Mouse (Mus musculus) MEL (cell line): ENCODE measurements around the gene Kif3a. TPM values are rescaled to one million over a fixed set of nuclear protein-coding genes. Genes with fewer than 3 reads are reported as not detected.

Source experiments
- DNase-seq: peaks from one replicate; pipeline ENCODE4 v3.0.0; 2011; ENCODE audit warnings: low read depth, low spot score
- H3K27ac ChIP-seq: 2 replicates; pipeline ENCODE4 v1.5.1; 2012; ENCODE audit warnings: low read depth, mild to moderate bottlenecking, control low read depth, low read length, moderate library complexity; ENCODE audit not compliant: control insufficient read depth
- H3K27me3 ChIP-seq, 2 experiments: fragments of 150-350 bp in 1 of 2; sonication (generic) in 1 of 2; 2 replicates each; pipeline ENCODE4 v1.6.1; 2012; ENCODE audit warnings: low read length in 2 of 2, mild to moderate bottlenecking in 2 of 2, improper control_type of control experiment in 1 of 2, moderate library complexity in 1 of 2; ENCODE audit not compliant: insufficient read depth in 2 of 2, control insufficient read depth in 1 of 2
- H3K36me3 ChIP-seq, 2 experiments: 2 replicates each; pipeline ENCODE4 v1.6.1; 2012 to 2014; ENCODE audit warnings: low read length in 2 of 2, improper control_type of control experiment in 1 of 2, inconsistent platforms in 1 of 2, mild to moderate bottlenecking in 1 of 2; ENCODE audit not compliant: insufficient read depth in 2 of 2, control insufficient read depth in 1 of 2
- H3K4me1 ChIP-seq, 2 experiments: fragments of 150-350 bp in 1 of 2; sonication (generic) in 1 of 2; 2 replicates each; pipeline ENCODE4 v1.6.1; 2012; ENCODE audit warnings: low read length in 2 of 2, improper control_type of control experiment in 1 of 2, mild to moderate bottlenecking in 1 of 2; ENCODE audit not compliant: insufficient read depth in 2 of 2, control insufficient read depth in 1 of 2
- H3K4me3 ChIP-seq, 2 experiments: fragments of 150-350 bp in 1 of 2; sonication (generic) in 1 of 2; 2 replicates each; pipeline ENCODE4 v1.5.1; 2012; ENCODE audit warnings: low read depth in 2 of 2, low read length in 2 of 2, mild to moderate bottlenecking in 2 of 2, moderate library complexity in 2 of 2, control low read depth in 1 of 2, improper control_type of control experiment in 1 of 2; ENCODE audit not compliant: control insufficient read depth in 1 of 2, insufficient read depth in 1 of 2
- H3K79me2 ChIP-seq: 2 replicates; pipeline ENCODE4 v1.6.1; 2012; ENCODE audit warnings: mild to moderate bottlenecking, low read length, moderate library complexity; ENCODE audit not compliant: control insufficient read depth, poor library complexity, insufficient read depth
- H3K9ac ChIP-seq: 2 replicates; pipeline ENCODE4 v1.6.1; 2012; ENCODE audit warnings: low read depth, mild to moderate bottlenecking, control low read depth, low read length, moderate library complexity; ENCODE audit not compliant: control insufficient read depth, poor library complexity, severe bottlenecking
- H3K9me3 ChIP-seq: fragments of 150-350 bp; sonication (generic); replicated peaks from 2 replicates; pipeline ENCODE4 v1.6.1; 2012; ENCODE audit warnings: mild to moderate bottlenecking, low read length, improper control_type of control experiment, moderate library complexity; ENCODE audit not compliant: insufficient read depth
- BHLHE40 ChIP-seq: IDR thresholded peaks from 2 replicates; pipeline ENCODE4 v1.6.1; 2012; ENCODE audit warnings: low read depth, mild to moderate bottlenecking, inconsistent platforms, low read length, improper control_type of control experiment, borderline replicate concordance
- CTCF ChIP-seq, 3 experiments: IDR thresholded peaks in 2 of 3; conservative IDR thresholded peaks in 1 of 3; 2 replicates each; pipeline ENCODE4 v1.5.1; 2011 to 2012; ENCODE audit warnings: low read length in 3 of 3, low read depth in 2 of 3, mild to moderate bottlenecking in 2 of 3, improper control_type of control experiment in 1 of 3, inconsistent platforms in 1 of 3, mixed read lengths in 1 of 3, moderate library complexity in 1 of 3; ENCODE audit not compliant: control insufficient read depth in 1 of 3, insufficient read depth in 1 of 3, poor library complexity in 1 of 3, severe bottlenecking in 1 of 3
- EP300 ChIP-seq, 2 experiments: IDR thresholded peaks; 2 replicates each; pipeline ENCODE4 v1.6.1; 2011; ENCODE audit warnings: improper control_type of control experiment in 2 of 2, low read length in 2 of 2, low read depth in 1 of 2, mild to moderate bottlenecking in 1 of 2
- ETS1 ChIP-seq: IDR thresholded peaks from 2 replicates; pipeline ENCODE4 v1.6.1; 2012; ENCODE audit warnings: low read depth, mild to moderate bottlenecking, inconsistent platforms, low read length, improper control_type of control experiment, moderate library complexity
- GATA1 ChIP-seq: IDR thresholded peaks from 2 replicates; pipeline ENCODE4 v1.6.1; 2011; ENCODE audit warnings: low read depth, low read length, improper control_type of control experiment
- MAFK ChIP-seq: IDR thresholded peaks from 2 replicates; pipeline ENCODE4 v1.6.1; 2011; ENCODE audit warnings: low read depth, mild to moderate bottlenecking, low read length, improper control_type of control experiment, borderline replicate concordance
- MAX ChIP-seq: IDR thresholded peaks from 2 replicates; pipeline ENCODE4 v1.6.1; 2011; ENCODE audit warnings: low read length, improper control_type of control experiment
- MEF2A ChIP-seq: IDR thresholded peaks from 2 replicates; pipeline ENCODE4 v1.6.1; 2014; ENCODE audit warnings: low read depth, mild to moderate bottlenecking, inconsistent platforms, low read length, improper control_type of control experiment; ENCODE audit not compliant: poor library complexity, insufficient replicate concordance, severe bottlenecking; ENCODE audit errors: extremely low read depth
- MXI1 ChIP-seq: IDR thresholded peaks from 2 replicates; pipeline ENCODE4 v1.6.1; 2011; ENCODE audit warnings: mild to moderate bottlenecking, low read depth, low read length, improper control_type of control experiment
- MYB ChIP-seq: IDR thresholded peaks from 2 replicates; pipeline ENCODE4 v1.6.1; 2011; ENCODE audit warnings: mild to moderate bottlenecking, low read depth, low read length, improper control_type of control experiment
- MYC ChIP-seq: IDR thresholded peaks from 2 replicates; pipeline ENCODE4 v1.6.1; 2011; ENCODE audit warnings: low read depth, mild to moderate bottlenecking, low read length, improper control_type of control experiment, moderate library complexity
- NRF1 ChIP-seq: IDR thresholded peaks from 2 replicates; pipeline ENCODE4 v1.6.1; 2014; ENCODE audit warnings: low read depth, mild to moderate bottlenecking, inconsistent platforms, low read length, improper control_type of control experiment, moderate library complexity; ENCODE audit not compliant: poor library complexity, insufficient read depth, severe bottlenecking
- POLR2AphosphoS5 ChIP-seq: IDR thresholded peaks from 2 replicates; pipeline ENCODE4 v1.6.1; 2012; ENCODE audit warnings: low read depth, borderline replicate concordance, mild to moderate bottlenecking, inconsistent platforms, low read length, moderate library complexity, mixed read lengths
- RAD21 ChIP-seq: IDR thresholded peaks from 2 replicates; pipeline ENCODE4 v1.6.1; 2011; ENCODE audit warnings: mild to moderate bottlenecking, low read depth, low read length, improper control_type of control experiment
- RCOR1 ChIP-seq: IDR thresholded peaks from 2 replicates; pipeline ENCODE4 v1.6.1; 2012; ENCODE audit warnings: low read depth, mild to moderate bottlenecking, inconsistent platforms, low read length, improper control_type of control experiment
- SIN3A ChIP-seq: IDR thresholded peaks from 2 replicates; pipeline ENCODE4 v1.6.1; 2012; ENCODE audit warnings: low read length, improper control_type of control experiment, inconsistent platforms
- SMC3 ChIP-seq: IDR thresholded peaks from 2 replicates; pipeline ENCODE4 v1.6.1; 2011; ENCODE audit warnings: low read depth, low read length, improper control_type of control experiment
- TBP ChIP-seq: IDR thresholded peaks from 2 replicates; pipeline ENCODE4 v1.8.0; 2011; ENCODE audit warnings: low read depth, low read length, improper control_type of control experiment
- TCF12 ChIP-seq: IDR thresholded peaks from 2 replicates; pipeline ENCODE4 v1.6.1; 2014; ENCODE audit warnings: low read depth, mild to moderate bottlenecking, inconsistent platforms, low read length, improper control_type of control experiment, moderate library complexity
- ZC3H11A ChIP-seq: IDR thresholded peaks from 2 replicates; pipeline ENCODE4 v1.6.1; 2012; ENCODE audit warnings: low read depth, mild to moderate bottlenecking, inconsistent platforms, low read length, improper control_type of control experiment
- ZKSCAN1 ChIP-seq: IDR thresholded peaks from 2 replicates; pipeline ENCODE4 v1.6.1; 2012; ENCODE audit warnings: low read depth, mild to moderate bottlenecking, inconsistent platforms, low read length, improper control_type of control experiment, moderate library complexity
- ZMIZ1 ChIP-seq: IDR thresholded peaks from 2 replicates; pipeline ENCODE4 v1.6.1; 2012; ENCODE audit warnings: low read depth, mild to moderate bottlenecking, inconsistent platforms, low read length, improper control_type of control experiment, moderate library complexity
- ZNF384 ChIP-seq: IDR thresholded peaks from 2 replicates; pipeline ENCODE4 v1.6.1; 2012; ENCODE audit warnings: low read depth, mild to moderate bottlenecking, inconsistent platforms, low read length, improper control_type of control experiment
- polyA plus RNA-seq, 2 experiments: library from polyadenylated mRNA; stranded (reverse) in 1 of 2; unstranded in 1 of 2; fragments of >175 nt in 1 of 2; fragments of >200 nt in 1 of 2; gene quantifications; 2 replicates each; pipeline versions ENCODE4 v1.2.1 to v1.2.4; 2012; ENCODE audit warnings: low replicate concordance in 2 of 2, low read depth in 1 of 2; ENCODE audit not compliant: insufficient read length in 2 of 2, insufficient read depth in 1 of 2, missing spikeins in 1 of 2
- total RNA-seq: library from RNA; depleted of rRNA; stranded (reverse); fragments of 300-350 nt; gene quantifications from 2 replicates; pipeline ENCODE4 v1.2.3, GENCODE M21; 2012

The Kif3a gene
- total and polyA plus RNA-seq, 3 experiments, result 13.6 to 88.3 (median 17.1) TPM

DNA sequence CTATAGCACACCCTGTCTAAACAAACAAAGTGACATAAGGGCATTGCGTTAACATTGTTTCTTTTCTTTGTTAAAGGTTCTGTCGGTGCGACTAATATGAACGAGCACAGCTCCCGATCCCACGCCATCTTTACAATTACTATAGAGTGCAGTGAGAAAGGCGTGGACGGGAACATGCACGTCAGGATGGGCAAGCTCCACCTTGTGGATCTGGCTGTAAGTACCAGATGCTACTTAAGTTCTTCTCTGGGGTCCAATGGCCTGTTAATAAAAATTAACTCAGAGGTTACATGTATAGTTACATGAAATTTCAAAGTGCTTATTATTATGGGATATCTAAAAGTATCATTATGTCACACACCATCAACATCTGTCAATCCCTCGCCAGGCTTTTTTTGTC lies 16.0 kb downstream of the Kif3a start:
- H3K9ac ChIP-seq, result no peak overlapping the region
- peak; percentile 36 for DNase-seq
- peaks cover 0 to 3% of the 10 kb centered on the region in 2 experiments; a peak in 2 of 4 replicates for H3K36me3 ChIP-seq
- no peak overlapping the region for H3K4me3 ChIP-seq
- TF ChIP-seq TCF12 (no peak), RAD21 (peak; percentile 31), SMC3 (peak; percentile 79), ZMIZ1 (no peak), CTCF (IDR thresholded peaks at IDR 0.05 in 2 of 3, conservative IDR thresholded peaks at IDR 0.05 in 1 of 3; ENCODE audit: control insufficient read depth in 1 of 3, insufficient read depth in 1 of 3, low read depth in 2 of 3, low read length in 3 of 3, poor library complexity in 1 of 3, severe bottlenecking in 1 of 3) (peak; percentile 12 to 60 (median 47); a peak in 5 of 6 replicates), ZC3H11A (peak; percentile 42)
- TF ChIP-seq, all 39 proteins: peak for 4
- no peaks in the 10 kb centered on the region for H3K79me2 ChIP-seq
- no peaks in the 10 kb centered on the region; a peak in 1 of 4 replicates for H3K4me1 ChIP-seq
- no peak overlapping the region for H3K27ac ChIP-seq
- no peaks in the 10 kb centered on the region for H3K9me3 ChIP-seq
- no peaks in the 10 kb centered on the region for H3K27me3 ChIP-seq

DNA sequence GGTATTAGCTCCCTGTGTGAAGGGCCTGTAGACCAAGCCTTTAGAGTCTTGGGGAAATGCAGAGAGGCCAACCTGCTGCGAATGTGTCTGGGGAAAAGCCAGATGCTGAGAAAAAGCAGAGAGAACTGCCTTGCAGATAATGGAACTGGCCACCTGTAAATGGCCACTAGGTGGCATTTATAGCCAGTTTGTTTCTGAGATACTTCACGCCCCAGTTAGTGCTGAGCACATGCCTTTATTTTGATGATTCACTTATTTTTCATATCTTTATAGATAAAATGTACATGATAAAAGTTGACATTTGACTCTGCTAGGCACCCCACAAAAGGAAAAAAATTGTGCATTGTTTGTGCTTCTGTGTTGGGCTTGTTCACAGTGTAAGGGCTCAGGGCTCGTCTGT lies 17.7 kb downstream of the Kif3a start:
- H3K4me3 ChIP-seq, result no peak overlapping the region
- no peaks in the 10 kb centered on the region; a peak in 1 of 4 replicates for H3K4me1 ChIP-seq
- H3K79me2 ChIP-seq, result no peaks in the 10 kb centered on the region
- no peaks in the 10 kb centered on the region for H3K27me3 ChIP-seq
- H3K36me3 ChIP-seq, result peaks cover 0 to 3% of the 10 kb centered on the region in 2 experiments; a peak in 2 of 4 replicates
- TF ChIP-seq MEF2A (no peak), POLR2AphosphoS5 (no peak), ETS1 (peak; percentile 48; the same call in 1 of the 2 replicates), EP300 (IDR thresholded peaks at IDR 0.05; ENCODE audit: low read depth in 1 of 2, low read length in 2 of 2) (peak in 1 of 2 experiments; percentile 11; a peak in 1 of 4 replicates), MYC (peak; percentile 89), GATA1 (peak; percentile 68), CTCF (IDR thresholded peaks at IDR 0.05 in 2 of 3, conservative IDR thresholded peaks at IDR 0.05 in 1 of 3; ENCODE audit: control insufficient read depth in 1 of 3, insufficient read depth in 1 of 3, low read depth in 2 of 3, low read length in 3 of 3, poor library complexity in 1 of 3, severe bottlenecking in 1 of 3) (peak; percentile 66 to 98 (median 86)), MYB (no peak), ZKSCAN1 (no peak), NRF1 (no peak), SIN3A (peak; percentile 81), ZC3H11A (peak; percentile 96), MAX (peak; percentile 95), TBP (0 out of 2 replicates have a peak, but pooled peaks have one; percentile 46), MXI1 (peak; percentile 78; the same call in 1 of the 2 replicates), SMC3 (peak; percentile 99), MAFK (peak; percentile 72; the same call in 1 of the 2 replicates), ZNF384 (0 out of 2 replicates have a peak, but pooled peaks have one; percentile 30), RCOR1 (no peak), BHLHE40 (peak; percentile 58; the same call in 1 of the 2 replicates), RAD21 (peak; percentile 91)
- H3K27ac ChIP-seq, result no peak overlapping the region
- no peak overlapping the region for H3K9ac ChIP-seq
- peak; percentile 79 for DNase-seq
- no peaks in the 10 kb centered on the region for H3K9me3 ChIP-seq
